Mouse (Mus musculus) yolk sac, embryonic 10.5 days (tissue): ENCODE measurements at regions not wholly inside any gene's neighbourhood (a gene's known extent, or its start where the extent isn't known, plus 50 kb on each side); places are given as distances from the start of the nearest gene placed in this dataset.

Source experiments
- DNase-seq: peaks from one replicate; pipeline ENCODE4 v3.0.0-alpha.2; 2017; ENCODE audit warnings: low spot score

- DNase-seq = peak; percentile 4
Observed at GRCm38 (mm10) chrX:68313486-68313885, 364.9 kb upstream of the Fmr1 start.
